Mouse (Mus musculus): ENCODE data around the gene Higd1a. TPM values are rescaled to one million over a fixed set of nuclear protein-coding genes. Genes with fewer than 3 reads are reported as not detected.
A peak's percentile ranks its signal among the peaks of the same experiment; 100 is the strongest.

Higd1a gene
- polyA plus RNA-seq, 1 experiment, result not detected

DNA sequence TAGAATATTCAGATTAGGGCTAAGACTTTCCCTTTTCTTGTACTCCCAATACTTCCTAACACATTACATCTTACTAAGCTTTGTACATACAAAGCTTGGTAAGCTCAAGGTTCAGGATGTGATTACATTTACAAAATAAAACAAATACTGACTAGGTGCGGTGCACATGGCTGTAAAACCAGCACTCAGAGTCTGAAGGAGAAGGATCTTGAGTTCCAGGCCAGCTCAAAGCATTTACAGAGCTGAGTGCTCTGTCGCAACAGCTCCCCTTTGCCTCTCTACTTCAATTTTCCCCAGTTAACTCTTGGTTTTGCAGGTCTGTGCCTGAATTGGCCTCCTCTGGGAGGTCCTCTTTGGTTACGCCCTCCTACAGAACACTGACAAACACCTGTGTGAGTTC is 3.9 kb downstream of the Higd1a start:
- Histone ChIP-seq H3K4me3 (ENCODE audit: insufficient read depth, low read depth, low read length) (no peak overlapping the region), H3K4me1 (ENCODE audit: control insufficient read depth, insufficient read depth, low read length) (no peaks in the 10 kb centered on the region), H3K27ac (ENCODE audit: insufficient read depth, low read depth, low read length) (no peak overlapping the region)
- TF ChIP-seq CTCF (IDR thresholded peaks at IDR 0.05; ENCODE audit: insufficient read depth, low read depth, low read length) (no peak), POLR2A (IDR thresholded peaks at IDR 0.05; ENCODE audit: insufficient read depth, low read depth, low read length) (no peak)
- WGBS, result 95% methylated on average over 3 of the region's 3 CpGs

GRCm38 (mm10) chr9:121847842-121848241 is 10.3 kb downstream of the Higd1a start:
- WGBS, result 72% methylated on average over 5 of the region's 5 CpGs
- TF ChIP-seq POLR2A (IDR thresholded peaks at IDR 0.05; ENCODE audit: insufficient read depth, low read depth, low read length) (no peak), CTCF (IDR thresholded peaks at IDR 0.05; ENCODE audit: insufficient read depth, low read depth, low read length) (no peak)
- Histone ChIP-seq H3K4me3 (ENCODE audit: insufficient read depth, low read depth, low read length) (no peak overlapping the region), H3K4me1 (ENCODE audit: control insufficient read depth, insufficient read depth, low read length) (no peaks in the 10 kb centered on the region), H3K27ac (ENCODE audit: insufficient read depth, low read depth, low read length) (no peak overlapping the region)

GRCm38 (mm10) chr9:121847138-121847537 is 11.0 kb downstream of the Higd1a start:
- Histone ChIP-seq H3K4me3 (ENCODE audit: insufficient read depth, low read depth, low read length) (no peak overlapping the region), H3K27ac (ENCODE audit: insufficient read depth, low read depth, low read length) (no peak overlapping the region), H3K4me1 (ENCODE audit: control insufficient read depth, insufficient read depth, low read length) (no peaks in the 10 kb centered on the region)
- TF ChIP-seq POLR2A (IDR thresholded peaks at IDR 0.05; ENCODE audit: insufficient read depth, low read depth, low read length) (no peak), CTCF (IDR thresholded peaks at IDR 0.05; ENCODE audit: insufficient read depth, low read depth, low read length) (no peak)
- 82% methylated on average over 4 of the region's 4 CpGs for WGBS

GRCm38 (mm10) chr9:121846526-121847118 is 11.5 kb downstream of the Higd1a start:
- H3K4me3 ChIP-seq (ENCODE audit: insufficient read depth, low read depth, low read length), result no peak overlapping the region
- TF ChIP-seq CTCF (IDR thresholded peaks at IDR 0.05; ENCODE audit: insufficient read depth, low read depth, low read length) (peak; percentile 46), POLR2A (IDR thresholded peaks at IDR 0.05; ENCODE audit: insufficient read depth, low read depth, low read length) (no peak)
- 39% methylated on average over 10 of the region's 10 CpGs for WGBS
- H3K27ac ChIP-seq (ENCODE audit: insufficient read depth, low read depth, low read length), result no peak overlapping the region
- no peaks in the 10 kb centered on the region for H3K4me1 ChIP-seq (ENCODE audit: control insufficient read depth, insufficient read depth, low read length)

DNA sequence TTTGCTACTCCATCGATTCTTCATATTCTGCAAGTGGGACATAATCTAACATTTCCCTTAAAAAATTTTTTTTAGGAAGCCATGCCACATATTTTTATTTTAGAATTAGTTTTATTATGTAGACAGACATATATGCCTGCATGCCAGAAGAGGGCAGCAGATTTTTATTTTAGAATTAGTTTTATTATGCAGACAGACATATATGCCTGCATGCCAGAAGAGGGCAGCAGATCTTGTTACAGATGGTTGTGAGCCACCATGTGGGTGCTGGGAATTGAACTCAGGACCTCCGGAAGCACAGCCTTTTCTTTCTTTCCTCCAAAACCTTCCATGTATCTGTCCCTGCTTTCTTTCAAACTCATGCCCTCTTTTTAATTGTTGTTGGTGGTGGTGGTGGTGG is 15.2 kb downstream of the Higd1a start:
- H3K4me1 ChIP-seq (ENCODE audit: control insufficient read depth, insufficient read depth, low read length), result peaks cover 7% of the 10 kb centered on the region
- H3K4me3 ChIP-seq (ENCODE audit: insufficient read depth, low read depth, low read length), result no peak overlapping the region
- TF ChIP-seq POLR2A (IDR thresholded peaks at IDR 0.05; ENCODE audit: insufficient read depth, low read depth, low read length), result no peak
- TF ChIP-seq CTCF (IDR thresholded peaks at IDR 0.05; ENCODE audit: insufficient read depth, low read depth, low read length), result no peak
- H3K27ac ChIP-seq (ENCODE audit: insufficient read depth, low read depth, low read length), result no peak overlapping the region
- WGBS, result 92% methylated on average over 2 of the region's 2 CpGs

GRCm38 (mm10) chr9:121839622-121839965 is 18.6 kb downstream of the Higd1a start:
- Histone ChIP-seq H3K27ac (ENCODE audit: insufficient read depth, low read depth, low read length) (no peak overlapping the region), H3K4me3 (ENCODE audit: insufficient read depth, low read depth, low read length) (peak overlapping the region; percentile 56), H3K4me1 (ENCODE audit: control insufficient read depth, insufficient read depth, low read length) (peaks cover 7% of the 10 kb centered on the region)
- no peak for TF ChIP-seq CTCF (IDR thresholded peaks at IDR 0.05; ENCODE audit: insufficient read depth, low read depth, low read length)
- TF ChIP-seq POLR2A (IDR thresholded peaks at IDR 0.05; ENCODE audit: insufficient read depth, low read depth, low read length), result no peak
- 34% methylated on average over 7 of the region's 7 CpGs for WGBS

- peak; percentile 34; the same call in 1 of the 2 replicates for TF ChIP-seq POLR2A (IDR thresholded peaks at IDR 0.05; ENCODE audit: insufficient read depth, low read depth, low read length)
- no peak for TF ChIP-seq CTCF (IDR thresholded peaks at IDR 0.05; ENCODE audit: insufficient read depth, low read depth, low read length)
- H3K27ac ChIP-seq (ENCODE audit: insufficient read depth, low read depth, low read length), result no peak within 1 kb of the TSS
- WGBS, result 5% methylated on average over 61 of the region's 61 CpGs
- H3K4me3 ChIP-seq (ENCODE audit: insufficient read depth, low read depth, low read length), result peak within 1 kb of the TSS; percentile 56
- peaks cover 7% of the 10 kb centered on the region for H3K4me1 ChIP-seq (ENCODE audit: control insufficient read depth, insufficient read depth, low read length)
These were observed 19.1 kb downstream of the Higd1a start, which contains the start of gene Ccdc13 for GRCm38 (mm10) chr9:121838829-121839621. Gene Ccdc13, minus strand, starts transcription at chr9:121839461.

DNA sequence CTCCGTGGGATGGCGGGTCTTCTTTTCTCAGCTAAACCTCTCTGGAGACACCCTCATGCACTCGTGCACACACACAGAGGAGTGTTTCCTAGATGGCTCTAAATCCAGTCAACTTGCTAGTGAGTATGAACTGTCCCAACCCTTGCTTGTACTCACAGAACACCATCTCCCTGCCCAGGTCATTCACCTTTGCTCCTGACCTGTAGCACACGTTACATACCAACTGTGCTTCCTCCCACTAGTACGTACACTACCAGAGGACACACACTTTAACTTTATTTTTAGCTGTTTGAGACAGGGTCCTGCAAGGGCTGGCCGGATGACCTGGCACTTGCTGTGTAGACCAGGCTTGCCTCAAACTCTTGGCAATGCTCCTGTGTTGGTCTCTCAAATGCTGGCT is 20.2 kb downstream of the Higd1a start:
- peaks cover 7% of the 10 kb centered on the region for H3K4me1 ChIP-seq (ENCODE audit: control insufficient read depth, insufficient read depth, low read length)
- TF ChIP-seq CTCF (IDR thresholded peaks at IDR 0.05; ENCODE audit: insufficient read depth, low read depth, low read length) (no peak), POLR2A (IDR thresholded peaks at IDR 0.05; ENCODE audit: insufficient read depth, low read depth, low read length) (no peak)
- no peak overlapping the region for H3K27ac ChIP-seq (ENCODE audit: insufficient read depth, low read depth, low read length)
- H3K4me3 ChIP-seq (ENCODE audit: insufficient read depth, low read depth, low read length), result no peak overlapping the region
- 92% methylated on average over 6 of the region's 6 CpGs for WGBS

GRCm38 (mm10) chr9:121833825-121834224 is 24.3 kb downstream of the Higd1a start:
- TF ChIP-seq POLR2A (IDR thresholded peaks at IDR 0.05; ENCODE audit: insufficient read depth, low read depth, low read length), result no peak
- no peak for TF ChIP-seq CTCF (IDR thresholded peaks at IDR 0.05; ENCODE audit: insufficient read depth, low read depth, low read length)
- WGBS, result 85% methylated on average over 11 of the region's 11 CpGs
- Histone ChIP-seq H3K4me3 (ENCODE audit: insufficient read depth, low read depth, low read length) (no peak overlapping the region), H3K4me1 (ENCODE audit: control insufficient read depth, insufficient read depth, low read length) (peaks cover 9% of the 10 kb centered on the region), H3K27ac (ENCODE audit: insufficient read depth, low read depth, low read length) (no peak overlapping the region)
